Mouse (Mus musculus): ENCODE results near the gene Lrp10.

DNA sequence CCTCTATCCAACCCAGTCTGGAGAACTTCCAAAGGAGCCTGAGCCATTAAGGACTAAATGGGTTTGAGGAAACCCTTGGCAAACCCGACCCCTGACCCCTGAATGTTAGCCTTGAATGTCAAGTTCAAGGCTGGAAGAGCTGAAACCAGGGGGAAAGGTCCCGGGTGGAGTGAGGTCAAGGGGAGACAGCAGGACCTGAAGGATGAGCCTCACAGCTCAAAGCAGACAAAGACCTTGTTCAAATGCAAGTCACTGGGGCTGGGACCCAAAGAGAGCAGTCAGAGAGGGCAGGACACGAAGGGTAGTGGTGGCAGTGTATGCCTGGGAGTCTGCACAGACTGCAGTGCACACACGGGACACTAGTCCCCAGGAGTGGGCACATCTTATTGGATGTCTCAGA, 22.6 kb upstream of the Lrp10 start:
- TF ChIP-seq CTCF (IDR thresholded peaks at IDR 0.05; ENCODE audit: borderline replicate concordance, insufficient read depth, low read length) (no peak), POLR2A (IDR thresholded peaks at IDR 0.05; ENCODE audit: low read depth, low read length) (no peak; the same call in 1 of the 2 replicates)
